Mouse (Mus musculus): Measurements from ENCODE around the gene Ube2f. TPM values are rescaled to one million over a fixed set of nuclear protein-coding genes. Genes with fewer than 3 reads are reported as not detected.

Ube2f gene
- polyA plus RNA-seq, 1 experiment from 2014 or later, result 87.6 TPM

GRCm38 (mm10) chr1:91215981-91216380 is 34.1 kb upstream of the Ube2f start:
- no peaks in the 10 kb centered on the region for H3K36me3 ChIP-seq (replicated peaks)
- H3K27me3 ChIP-seq (replicated peaks; ENCODE audit: low read depth, poor library complexity, severe bottlenecking), result no peaks in the 10 kb centered on the region
- no peaks in the 10 kb centered on the region for H3K9me3 ChIP-seq
- no peak overlapping the region for H3K27ac ChIP-seq (replicated peaks)
- H3K4me3 ChIP-seq, result no peak overlapping the region
- DNase-seq (ENCODE audit: low spot score), result no peak
- H3K4me1 ChIP-seq, result peaks cover 4% of the 10 kb centered on the region
- WGBS, result 35% methylated on average over 1 of the region's 1 CpGs

GRCm38 (mm10) chr1:91216504-91217267 is 33.4 kb upstream of the Ube2f start:
- Histone ChIP-seq H3K27ac (replicated peaks) (no peak overlapping the region), H3K4me3 (no peak overlapping the region), H3K27me3 (replicated peaks; ENCODE audit: low read depth, poor library complexity, severe bottlenecking) (no peaks in the 10 kb centered on the region), H3K36me3 (replicated peaks) (no peaks in the 10 kb centered on the region), H3K9me3 (no peaks in the 10 kb centered on the region), H3K4me1 (peaks cover 4% of the 10 kb centered on the region)
- 73% methylated on average over 10 of the region's 10 CpGs for WGBS
- no peak for DNase-seq (ENCODE audit: low spot score)

- Histone ChIP-seq H3K36me3 (replicated peaks) (no peaks in the 10 kb centered on the region), H3K4me3 (no peak overlapping the region), H3K27me3 (replicated peaks; ENCODE audit: low read depth, poor library complexity, severe bottlenecking) (no peaks in the 10 kb centered on the region), H3K27ac (replicated peaks) (no peak overlapping the region), H3K4me1 (no peaks in the 10 kb centered on the region), H3K9me3 (no peaks in the 10 kb centered on the region)
- DNase-seq (ENCODE audit: low spot score), result no peak
- WGBS, result 87% methylated on average over 7 of the region's 7 CpGs
These were observed 30.3 kb upstream of the Ube2f start for GRCm38 (mm10) chr1:91219641-91220321.

GRCm38 (mm10) chr1:91220322-91220672 is 29.8 kb upstream of the Ube2f start:
- DNase-seq (ENCODE audit: low spot score), result no peak
- Histone ChIP-seq H3K9me3 (no peaks in the 10 kb centered on the region), H3K27me3 (replicated peaks; ENCODE audit: low read depth, poor library complexity, severe bottlenecking) (no peaks in the 10 kb centered on the region), H3K4me1 (no peaks in the 10 kb centered on the region), H3K27ac (replicated peaks) (no peak overlapping the region), H3K36me3 (replicated peaks) (no peaks in the 10 kb centered on the region), H3K4me3 (no peak overlapping the region)
- WGBS, result 85% methylated on average over 3 of the region's 3 CpGs

- H3K9me3 ChIP-seq, result no peaks in the 10 kb centered on the region
- H3K4me3 ChIP-seq, result no peak overlapping the region
- no peaks in the 10 kb centered on the region for H3K27me3 ChIP-seq (replicated peaks; ENCODE audit: low read depth, poor library complexity, severe bottlenecking)
- 76% methylated on average over 4 of the region's 4 CpGs for WGBS
- DNase-seq (ENCODE audit: low spot score), result no peak
- no peak overlapping the region for H3K27ac ChIP-seq (replicated peaks)
- H3K36me3 ChIP-seq (replicated peaks), result no peaks in the 10 kb centered on the region
- peaks cover 21% of the 10 kb centered on the region for H3K4me1 ChIP-seq
These were observed 23.5 kb upstream of the Ube2f start for GRCm38 (mm10) chr1:91226562-91226961.

GRCm38 (mm10) chr1:91227381-91228054 is 22.6 kb upstream of the Ube2f start:
- Histone ChIP-seq H3K4me1 (peaks cover 21% of the 10 kb centered on the region), H3K27me3 (replicated peaks; ENCODE audit: low read depth, poor library complexity, severe bottlenecking) (no peaks in the 10 kb centered on the region), H3K27ac (replicated peaks) (peak overlapping the region; percentile 59; the same call in 1 of the 2 replicates), H3K4me3 (no peak overlapping the region), H3K9me3 (no peaks in the 10 kb centered on the region), H3K36me3 (replicated peaks) (no peaks in the 10 kb centered on the region)
- WGBS, result 59% methylated on average over 15 of the region's 15 CpGs
- peak; percentile 34 for DNase-seq (ENCODE audit: low spot score)

- H3K4me1 ChIP-seq, result peaks cover 21% of the 10 kb centered on the region
- H3K27me3 ChIP-seq (replicated peaks; ENCODE audit: low read depth, poor library complexity, severe bottlenecking), result no peaks in the 10 kb centered on the region
- 73% methylated on average over 6 of the region's 6 CpGs for WGBS
- H3K9me3 ChIP-seq, result no peaks in the 10 kb centered on the region
- no peak overlapping the region for H3K4me3 ChIP-seq
- H3K27ac ChIP-seq (replicated peaks), result no peak overlapping the region
- no peak for DNase-seq (ENCODE audit: low spot score)
- H3K36me3 ChIP-seq (replicated peaks), result no peaks in the 10 kb centered on the region
These were observed 19.0 kb upstream of the Ube2f start for GRCm38 (mm10) chr1:91231142-91231541.

- no peaks in the 10 kb centered on the region for H3K27me3 ChIP-seq (replicated peaks; ENCODE audit: low read depth, poor library complexity, severe bottlenecking)
- 60% methylated on average over 5 of the region's 5 CpGs for WGBS
- no peak overlapping the region for H3K27ac ChIP-seq (replicated peaks)
- H3K36me3 ChIP-seq (replicated peaks), result no peaks in the 10 kb centered on the region
- H3K4me1 ChIP-seq, result peaks cover 18% of the 10 kb centered on the region
- no peak overlapping the region for H3K4me3 ChIP-seq
- DNase-seq (ENCODE audit: low spot score), result no peak
- no peaks in the 10 kb centered on the region for H3K9me3 ChIP-seq
These were observed 18.2 kb upstream of the Ube2f start for GRCm38 (mm10) chr1:91231896-91232295.

GRCm38 (mm10) chr1:91235395-91235794 is 14.7 kb upstream of the Ube2f start:
- no peak overlapping the region for H3K27ac ChIP-seq (replicated peaks)
- WGBS, result 76% methylated on average over 5 of the region's 5 CpGs
- H3K4me1 ChIP-seq, result 0 out of 2 replicates have a peak, but pooled peaks cover 2% of the 10 kb centered on the region
- no peaks in the 10 kb centered on the region for H3K27me3 ChIP-seq (replicated peaks; ENCODE audit: low read depth, poor library complexity, severe bottlenecking)
- no peaks in the 10 kb centered on the region for H3K9me3 ChIP-seq
- H3K4me3 ChIP-seq, result no peak overlapping the region
- no peaks in the 10 kb centered on the region for H3K36me3 ChIP-seq (replicated peaks)
- no peak for DNase-seq (ENCODE audit: low spot score)

GRCm38 (mm10) chr1:91237676-91238075 is 12.4 kb upstream of the Ube2f start:
- 80% methylated on average over 6 of the region's 6 CpGs for WGBS
- Histone ChIP-seq H3K4me3 (no peak overlapping the region), H3K9me3 (no peaks in the 10 kb centered on the region), H3K27ac (replicated peaks) (no peak overlapping the region), H3K27me3 (replicated peaks; ENCODE audit: low read depth, poor library complexity, severe bottlenecking) (no peaks in the 10 kb centered on the region), H3K36me3 (replicated peaks) (no peaks in the 10 kb centered on the region), H3K4me1 (no peaks in the 10 kb centered on the region)
- no peak for DNase-seq (ENCODE audit: low spot score)

- Histone ChIP-seq H3K27me3 (replicated peaks; ENCODE audit: low read depth, poor library complexity, severe bottlenecking) (no peaks in the 10 kb centered on the region), H3K4me3 (no peak overlapping the region), H3K27ac (replicated peaks) (no peak overlapping the region), H3K4me1 (no peaks in the 10 kb centered on the region), H3K9me3 (no peaks in the 10 kb centered on the region), H3K36me3 (replicated peaks) (no peaks in the 10 kb centered on the region)
- peak; percentile 56 for DNase-seq (ENCODE audit: low spot score)
- 22% methylated on average over 5 of the region's 5 CpGs for WGBS
These were observed 11.0 kb upstream of the Ube2f start for GRCm38 (mm10) chr1:91239112-91239511.

- no peak for DNase-seq (ENCODE audit: low spot score)
- 80% methylated on average over 1 of the region's 1 CpGs for WGBS
- H3K4me1 ChIP-seq, result no peaks in the 10 kb centered on the region
- no peaks in the 10 kb centered on the region for H3K27me3 ChIP-seq (replicated peaks; ENCODE audit: low read depth, poor library complexity, severe bottlenecking)
- no peak overlapping the region for H3K27ac ChIP-seq (replicated peaks)
- no peak overlapping the region for H3K4me3 ChIP-seq
- H3K36me3 ChIP-seq (replicated peaks), result no peaks in the 10 kb centered on the region
- no peaks in the 10 kb centered on the region for H3K9me3 ChIP-seq
These were observed 10.3 kb upstream of the Ube2f start for GRCm38 (mm10) chr1:91239800-91240199.

GRCm38 (mm10) chr1:91240685-91241084 is 9.4 kb upstream of the Ube2f start:
- no peaks in the 10 kb centered on the region for H3K9me3 ChIP-seq
- no peaks in the 10 kb centered on the region for H3K4me1 ChIP-seq
- WGBS, result 86% methylated on average over 1 of the region's 1 CpGs
- H3K36me3 ChIP-seq (replicated peaks), result no peaks in the 10 kb centered on the region
- DNase-seq (ENCODE audit: low spot score), result no peak
- no peaks in the 10 kb centered on the region for H3K27me3 ChIP-seq (replicated peaks; ENCODE audit: low read depth, poor library complexity, severe bottlenecking)
- H3K27ac ChIP-seq (replicated peaks), result no peak overlapping the region
- no peak overlapping the region for H3K4me3 ChIP-seq

Measured in embryonic facial prominence, embryonic 10.5 days (tissue).